Mouse (Mus musculus) liver, embryonic 14.5 days (tissue): Measurements from ENCODE around the gene Jade1. TPM values are rescaled to one million over a fixed set of nuclear protein-coding genes. Genes with fewer than 3 reads are reported as not detected.

Experiments
- ATAC-seq: fragments of 200-750 bp; cut with Nextera tagmentation; 2 replicates; pipeline ENCODE4 v1.8.0; 2017; ENCODE audit warnings: moderate number of reproducible peaks, mild to moderate bottlenecking, moderate library complexity; ENCODE audit not compliant: insufficient read depth
- DNase-seq, 3 experiments: peaks; one replicate each; pipeline ENCODE4 v3.0.0-alpha.2; 2012 to 2013; ENCODE audit warnings: low read depth in 3 of 3, low spot score in 3 of 3
- H3K27ac ChIP-seq: fragments of 300-500 bp; sonication (generic); 2 replicates; pipeline ENCODE4 v1.5.1; 2014; ENCODE audit warnings: moderate library complexity, mild to moderate bottlenecking, control low read depth, inconsistent platforms
- H3K27me3 ChIP-seq: fragments of 300-500 bp; sonication (generic); 2 replicates; pipeline ENCODE4 v1.6.1; 2014; ENCODE audit warnings: mild to moderate bottlenecking, low read length, moderate library complexity; ENCODE audit not compliant: control insufficient read depth, insufficient read depth
- H3K36me3 ChIP-seq: fragments of 300-500 bp; sonication (generic); replicated peaks from 2 replicates; pipeline ENCODE4 v1.6.1; 2014; ENCODE audit warnings: low read depth; ENCODE audit not compliant: control insufficient read depth, insufficient read depth
- H3K4me1 ChIP-seq, 2 experiments: fragments of 200-500 bp in 1 of 2; fragments of 300-500 bp in 1 of 2; sonication (generic) in 1 of 2; replicated peaks; 2 replicates each; pipeline ENCODE4 v1.6.1; 2012 to 2014; ENCODE audit warnings: antibody characterized with exemption in 1 of 2, inconsistent platforms in 1 of 2, low read length in 1 of 2; ENCODE audit not compliant: control insufficient read depth in 2 of 2, insufficient read depth in 2 of 2
- H3K4me2 ChIP-seq: fragments of 300-500 bp; sonication (generic); 2 replicates; pipeline ENCODE4 v1.6.1; 2014; ENCODE audit warnings: low read depth, mild to moderate bottlenecking, control low read depth, moderate library complexity
- H3K4me3 ChIP-seq, 2 experiments: fragments of 200-500 bp in 1 of 2; fragments of 300-500 bp in 1 of 2; sonication (generic) in 1 of 2; 2 replicates each; pipeline ENCODE4 v1.5.1; 2012 to 2014; ENCODE audit warnings: low read depth in 2 of 2, low read length in 2 of 2, mild to moderate bottlenecking in 2 of 2, control low read depth in 1 of 2, inconsistent platforms in 1 of 2, moderate library complexity in 1 of 2; ENCODE audit not compliant: insufficient read depth in 1 of 2
- H3K9ac ChIP-seq: fragments of 300-500 bp; sonication (generic); replicated peaks from 2 replicates; pipeline ENCODE4 v1.6.1; 2014; ENCODE audit warnings: mild to moderate bottlenecking, control low read depth, moderate library complexity
- H3K9me3 ChIP-seq: fragments of 300-500 bp; sonication (generic); 2 replicates; pipeline ENCODE4 v1.6.1; 2016; ENCODE audit warnings: low read length, mixed read lengths; ENCODE audit not compliant: control insufficient read depth
- CTCF ChIP-seq: IDR thresholded peaks from 2 replicates; pipeline ENCODE4 v1.5.1; 2016; ENCODE audit warnings: antibody characterized with exemption, low read depth, control low read depth
- EP300 ChIP-seq: IDR thresholded peaks from 2 replicates; pipeline ENCODE4 v1.6.1; 2016; ENCODE audit warnings: antibody characterized with exemption, low read depth
- WGBS: fragments of 180-500 bp; shearing (Covaris S2); extraction: QIAGEN DNeasy Blood & Tissue Kit; methylation state at CpG from one replicate; pipeline ENCODE4 v1.1.7; 2014; ENCODE audit not compliant: insufficient replicate concordance; 5-methylcytosine and 5-hydroxymethylcytosine counted together
- polyA plus RNA-seq, 2 experiments: library from polyadenylated mRNA; depleted of rRNA in 1 of 2; stranded (reverse) in 1 of 2; unstranded in 1 of 2; fragments of >200 nt; fragmentation: Nextera tagmentation in 1 of 2; extraction: Ambion mirVana in 1 of 2; gene quantifications; 2 replicates each; pipeline versions ENCODE4 v1.2.1 to v1.2.3; 2012 to 2014

The Jade1 gene
- polyA plus RNA-seq, 2 experiments = 4.5 to 6.1 TPM

GRCm38 (mm10) chr3:41614230-41614985 lies 58.9 kb downstream of the Jade1 start:
- TF ChIP-seq EP300 (no peak), CTCF (no peak)
- ATAC-seq (no peak), DNase-seq (no peak)
- no peaks in the 10 kb centered on the region for H3K4me1 ChIP-seq
- H3K4me3 ChIP-seq = no peak overlapping the region
- H3K27me3 ChIP-seq = no peaks in the 10 kb centered on the region
- WGBS = 82% methylated on average over 5 of the region's 5 CpGs
- H3K9ac ChIP-seq = no peak overlapping the region
- no peak overlapping the region for H3K4me2 ChIP-seq
- H3K36me3 ChIP-seq = peaks cover 26% of the 10 kb centered on the region
- H3K9me3 ChIP-seq = no peaks in the 10 kb centered on the region
- no peak overlapping the region for H3K27ac ChIP-seq

- peaks cover 6% of the 10 kb centered on the region for H3K36me3 ChIP-seq
- no peak overlapping the region for H3K27ac ChIP-seq
- no peaks in the 10 kb centered on the region for H3K4me1 ChIP-seq
- 74% methylated on average over 3 of the region's 3 CpGs for WGBS
- no peaks in the 10 kb centered on the region for H3K27me3 ChIP-seq
- TF ChIP-seq EP300 (no peak), CTCF (no peak)
- H3K4me3 ChIP-seq = no peak overlapping the region
- no peak overlapping the region for H3K4me2 ChIP-seq
- no peak overlapping the region for H3K9ac ChIP-seq
- ATAC-seq (no peak), DNase-seq (no peak)
- no peaks in the 10 kb centered on the region for H3K9me3 ChIP-seq
Measured at GRCm38 (mm10) chr3:41618036-41618435, 62.5 kb downstream of the Jade1 start.

GRCm38 (mm10) chr3:41618488-41618887 lies 63.0 kb downstream of the Jade1 start:
- H3K27ac ChIP-seq = no peak overlapping the region
- TF ChIP-seq EP300 = no peak
- TF ChIP-seq CTCF = no peak
- no peak overlapping the region for H3K9ac ChIP-seq
- H3K4me3 ChIP-seq = no peak overlapping the region
- no peak for ATAC-seq
- H3K27me3 ChIP-seq = no peaks in the 10 kb centered on the region
- H3K9me3 ChIP-seq = no peaks in the 10 kb centered on the region
- no peak for DNase-seq
- H3K4me2 ChIP-seq = no peak overlapping the region
- H3K4me1 ChIP-seq = no peaks in the 10 kb centered on the region
- WGBS = 74% methylated on average over 3 of the region's 3 CpGs
- peaks cover 4% of the 10 kb centered on the region for H3K36me3 ChIP-seq

- no peak overlapping the region for H3K27ac ChIP-seq
- no peak overlapping the region for H3K4me2 ChIP-seq
- H3K4me1 ChIP-seq = no peaks in the 10 kb centered on the region
- no peaks in the 10 kb centered on the region for H3K9me3 ChIP-seq
- H3K27me3 ChIP-seq = no peaks in the 10 kb centered on the region
- H3K36me3 ChIP-seq = no peaks in the 10 kb centered on the region
- no peak for ATAC-seq
- no peak overlapping the region for H3K9ac ChIP-seq
- 69% methylated on average over 7 of the region's 7 CpGs for WGBS
- no peak overlapping the region for H3K4me3 ChIP-seq
- no peak for DNase-seq
- TF ChIP-seq CTCF = no peak
- TF ChIP-seq EP300 = no peak
Measured at GRCm38 (mm10) chr3:41620971-41621370, 65.4 kb downstream of the Jade1 start.

- H3K4me1 ChIP-seq = no peaks in the 10 kb centered on the region
- H3K9ac ChIP-seq = no peak overlapping the region
- H3K4me2 ChIP-seq = no peak overlapping the region
- ATAC-seq (no peak), DNase-seq (no peak)
- no peak overlapping the region for H3K27ac ChIP-seq
- no peaks in the 10 kb centered on the region for H3K36me3 ChIP-seq
- TF ChIP-seq EP300 = no peak
- TF ChIP-seq CTCF = peak; percentile 27; the same call in 1 of the 2 replicates
- no peak overlapping the region for H3K4me3 ChIP-seq
- H3K27me3 ChIP-seq = no peaks in the 10 kb centered on the region
- no peaks in the 10 kb centered on the region for H3K9me3 ChIP-seq
- 70% methylated on average over 1 of the region's 1 CpGs for WGBS
Measured at GRCm38 (mm10) chr3:41655642-41656041, 100.1 kb downstream of the Jade1 start.

Other genes starting within 250 kb of the Jade1 start
- gene Sclt1, start 186.8 kb downstream of the Jade1 start, polyA plus RNA-seq (2012; rRNA removed) = 1.2 and 3.0 TPM in 2 replicates
- gene Sclt1, start 186.8 kb downstream of the Jade1 start, polyA plus RNA-seq (2014; fragmentation: Nextera tagmentation; extraction: Ambion mirVana) = 5.9 and 6.0 TPM in 2 replicates
- 1.1 and 2.4 TPM in 2 replicates for gene D3Ertd751e, start 186.9 kb downstream of the Jade1 start, polyA plus RNA-seq (2012; rRNA removed)
- 4.6 and 5.5 TPM in 2 replicates for gene D3Ertd751e, start 186.9 kb downstream of the Jade1 start, polyA plus RNA-seq (2014; fragmentation: Nextera tagmentation; extraction: Ambion mirVana)